Mouse (Mus musculus) stomach, postnatal 0 days (tissue): ENCODE measurements around the gene Mbnl2. TPM values are rescaled to one million over a fixed set of nuclear protein-coding genes. Genes with fewer than 3 reads are reported as not detected.

Source experiments
- ATAC-seq: fragments of 200-750 bp; cut with Nextera tagmentation; 2 replicates; pipeline ENCODE4 v1.8.0; 2017; ENCODE audit not compliant: low FRiP score, low TSS enrichment
- DNase-seq: peaks from one replicate; pipeline ENCODE4 v3.0.0-alpha.2; 2016; ENCODE audit warnings: low spot score
- H3K27ac ChIP-seq: fragments of 300-500 bp; sonication (generic); replicated peaks from 2 replicates; pipeline ENCODE4 v1.5.1; 2014; ENCODE audit warnings: mild to moderate bottlenecking, control low read depth
- H3K27me3 ChIP-seq: fragments of 300-500 bp; sonication (generic); 2 replicates; pipeline ENCODE4 v1.6.1; 2014; ENCODE audit warnings: low read length; ENCODE audit not compliant: control insufficient read depth, insufficient read depth
- H3K36me3 ChIP-seq: fragments of 300-500 bp; sonication (generic); 2 replicates; pipeline ENCODE4 v1.6.1; 2014; ENCODE audit warnings: low read length, mixed read lengths; ENCODE audit not compliant: control insufficient read depth, insufficient read depth
- H3K4me1 ChIP-seq: fragments of 300-500 bp; sonication (generic); replicated peaks from 2 replicates; pipeline ENCODE4 v1.6.1; 2014; ENCODE audit warnings: antibody characterized with exemption; ENCODE audit not compliant: control insufficient read depth, insufficient read depth
- H3K4me2 ChIP-seq: fragments of 300-500 bp; sonication (generic); replicated peaks from 2 replicates; pipeline ENCODE4 v1.6.1; 2014; ENCODE audit warnings: low read depth, mild to moderate bottlenecking, control low read depth, moderate library complexity
- H3K4me3 ChIP-seq: fragments of 300-500 bp; sonication (generic); 2 replicates; pipeline ENCODE4 v1.5.1; 2014; ENCODE audit warnings: low read depth, low read length, control low read depth
- H3K9ac ChIP-seq: fragments of 300-500 bp; sonication (generic); 2 replicates; pipeline ENCODE4 v1.6.1; 2014; ENCODE audit warnings: mild to moderate bottlenecking, low read length, control low read depth, mixed read lengths
- H3K9me3 ChIP-seq: fragments of 300-500 bp; sonication (generic); 2 replicates; pipeline ENCODE4 v1.6.1; 2016; ENCODE audit warnings: low read length; ENCODE audit not compliant: control insufficient read depth
- CTCF ChIP-seq: IDR thresholded peaks from 2 replicates; pipeline ENCODE4 v1.5.1; 2016; ENCODE audit warnings: antibody characterized with exemption, low read depth, mild to moderate bottlenecking, moderate library complexity
- EP300 ChIP-seq: optimal IDR thresholded peaks from 2 replicates; pipeline ENCODE3; 2016; ENCODE audit warnings: antibody characterized with exemption
- WGBS: fragments of 180-500 bp; shearing (Covaris S2); extraction: QIAGEN DNeasy Blood & Tissue Kit; methylation state at CpG from one replicate; pipeline ENCODE4 v1.1.7; 2014; 5-methylcytosine and 5-hydroxymethylcytosine counted together
- polyA plus RNA-seq: library from polyadenylated mRNA; unstranded; fragments of >200 nt; fragmentation: Nextera tagmentation; extraction: Ambion mirVana; gene quantifications from 2 replicates; pipeline ENCODE4 v1.2.1, GENCODE M21; 2015

The Mbnl2 gene
- polyA plus RNA-seq, 1 experiment from 2014 or later = 104 TPM

- DNase-seq = peak; percentile 92
These were observed 37.4 kb downstream of the Mbnl2 start for GRCm38 (mm10) chr14:120312661-120313406.

GRCm38 (mm10) chr14:120313466-120313865, 38.0 kb downstream of the Mbnl2 start:
- WGBS = 56% methylated on average over 8 of the region's 8 CpGs

More at GRCm38 (mm10) chr14:120312661-120313406, 37.4 kb downstream of the Mbnl2 start:
- TF ChIP-seq EP300 (peak; percentile 55), CTCF (no peak)
- no peak overlapping the region for H3K9ac ChIP-seq
- no peaks in the 10 kb centered on the region for H3K27me3 ChIP-seq
- ATAC-seq = peak; percentile 95
- WGBS = 60% methylated on average over 12 of the region's 12 CpGs
- H3K4me1 ChIP-seq = peaks cover 12% of the 10 kb centered on the region
- H3K4me2 ChIP-seq = 0 out of 2 replicates have a peak overlapping the region, but pooled peaks have one; percentile 5
- peaks cover 8% of the 10 kb centered on the region; the same call in 1 of the 2 replicates for H3K36me3 ChIP-seq
- peak overlapping the region; percentile 86 for H3K27ac ChIP-seq
- no peaks in the 10 kb centered on the region for H3K9me3 ChIP-seq
- no peak overlapping the region for H3K4me3 ChIP-seq

DNA sequence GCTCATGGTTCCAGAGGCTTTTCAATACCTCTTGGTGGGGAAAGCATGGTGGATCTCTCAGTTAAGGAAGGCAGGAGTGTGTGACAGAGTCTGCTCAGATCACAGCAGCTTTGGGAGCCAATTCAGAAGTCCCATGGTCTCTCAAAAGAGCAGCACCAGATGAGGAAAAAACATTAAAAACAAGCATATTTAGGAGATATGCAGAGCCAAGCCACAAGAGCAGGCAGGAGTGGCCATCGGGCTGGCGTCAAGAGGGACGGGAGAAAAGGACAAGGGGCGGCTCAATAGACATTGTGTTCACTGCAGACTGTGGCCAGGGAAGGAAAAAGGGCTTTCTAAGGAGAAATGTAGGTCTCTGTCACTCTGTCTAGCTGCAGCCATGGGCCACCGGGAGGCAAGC, 40.3 kb downstream of the Mbnl2 start:
- peaks cover 8% of the 10 kb centered on the region; the same call in 1 of the 2 replicates for H3K36me3 ChIP-seq
- H3K9me3 ChIP-seq = no peaks in the 10 kb centered on the region
- DNase-seq = no peak
- ATAC-seq = no peak
- WGBS = 81% methylated on average over 5 of the region's 5 CpGs
- H3K4me1 ChIP-seq = peaks cover 4% of the 10 kb centered on the region; the same call in 1 of the 2 replicates
- no peak overlapping the region for H3K9ac ChIP-seq
- H3K4me2 ChIP-seq = no peak overlapping the region
- no peak overlapping the region for H3K4me3 ChIP-seq
- TF ChIP-seq CTCF (no peak), EP300 (no peak)
- H3K27me3 ChIP-seq = no peaks in the 10 kb centered on the region
- H3K27ac ChIP-seq = no peak overlapping the region

More at GRCm38 (mm10) chr14:120313466-120313865, 38.0 kb downstream of the Mbnl2 start:
- Histone ChIP-seq H3K4me1 (peaks cover 6% of the 10 kb centered on the region; the same call in 1 of the 2 replicates), H3K4me2 (peak overlapping the region; percentile 31; the same call in 1 of the 2 replicates), H3K9ac (no peak overlapping the region), H3K9me3 (no peaks in the 10 kb centered on the region), H3K27me3 (no peaks in the 10 kb centered on the region), H3K36me3 (peaks cover 8% of the 10 kb centered on the region; the same call in 1 of the 2 replicates), H3K4me3 (no peak overlapping the region), H3K27ac (peak overlapping the region; percentile 86)
- DNase-seq = peak; percentile 79
- ATAC-seq = peak; percentile 55
- no peak for TF ChIP-seq CTCF
- no peak for TF ChIP-seq EP300

- no peaks in the 10 kb centered on the region for H3K9me3 ChIP-seq
- H3K4me2 ChIP-seq = no peak overlapping the region
- H3K4me3 ChIP-seq = no peak overlapping the region
- H3K36me3 ChIP-seq = peaks cover 8% of the 10 kb centered on the region; the same call in 1 of the 2 replicates
- TF ChIP-seq CTCF (no peak), EP300 (no peak)
- H3K4me1 ChIP-seq = peaks cover 3% of the 10 kb centered on the region; the same call in 1 of the 2 replicates
- ATAC-seq (peak; percentile 91), DNase-seq (peak; percentile 89)
- no peaks in the 10 kb centered on the region for H3K27me3 ChIP-seq
- H3K9ac ChIP-seq = no peak overlapping the region
- H3K27ac ChIP-seq = peak overlapping the region; percentile 64; the same call in 1 of the 2 replicates
- 38% methylated on average over 6 of the region's 6 CpGs for WGBS
These were observed 43.0 kb downstream of the Mbnl2 start for GRCm38 (mm10) chr14:120318326-120318935.

DNA sequence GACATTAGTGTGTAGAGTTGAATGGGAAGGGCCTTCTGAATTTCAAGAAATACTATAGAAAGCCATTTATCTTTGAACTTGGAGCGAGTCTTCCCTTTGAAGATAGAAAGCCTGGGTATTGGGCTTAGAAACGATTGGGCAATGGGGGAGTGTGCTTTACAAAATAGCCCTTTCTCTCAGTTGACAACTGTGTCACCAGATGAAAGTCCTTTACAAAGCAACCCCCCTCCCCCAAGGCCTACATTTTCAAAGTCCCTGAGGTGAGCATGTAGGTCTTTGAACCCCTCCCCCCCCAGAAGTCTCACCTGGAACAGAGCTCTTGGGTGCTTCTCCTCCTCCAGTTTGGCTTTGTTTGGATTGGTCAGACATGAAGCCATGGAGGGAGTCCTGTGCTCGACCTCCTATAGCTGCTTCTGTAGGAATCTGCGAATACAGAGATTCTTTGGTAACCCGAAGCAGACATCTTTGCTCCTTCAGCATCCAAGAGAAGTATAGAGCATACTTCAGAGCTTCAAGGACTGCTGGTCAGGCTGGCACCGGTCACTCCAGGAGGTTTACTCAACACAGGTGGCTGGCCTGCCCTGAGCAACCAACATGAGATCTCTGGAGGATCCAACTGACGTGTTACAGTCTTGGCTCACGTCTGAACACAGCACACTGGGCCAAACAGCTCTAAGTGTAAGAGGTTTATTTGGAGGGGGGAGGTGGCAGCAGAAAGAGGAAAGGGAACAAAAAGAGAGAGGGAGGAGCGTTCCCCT, 43.7 kb downstream of the Mbnl2 start:
- DNase-seq = no peak
- WGBS = 55% methylated on average over 9 of the region's 9 CpGs
- Histone ChIP-seq H3K27ac (peak overlapping the region; percentile 53), H3K4me1 (peaks cover 3% of the 10 kb centered on the region; the same call in 1 of the 2 replicates), H3K27me3 (no peaks in the 10 kb centered on the region), H3K4me2 (no peak overlapping the region), H3K9me3 (no peaks in the 10 kb centered on the region), H3K9ac (no peak overlapping the region), H3K4me3 (no peak overlapping the region), H3K36me3 (peaks cover 8% of the 10 kb centered on the region; the same call in 1 of the 2 replicates)
- TF ChIP-seq EP300 = no peak
- no peak for TF ChIP-seq CTCF
- ATAC-seq = no peak
